Comparison of ENCODE assay signal across 1 mouse cellular context in the genomic region with DNA sequence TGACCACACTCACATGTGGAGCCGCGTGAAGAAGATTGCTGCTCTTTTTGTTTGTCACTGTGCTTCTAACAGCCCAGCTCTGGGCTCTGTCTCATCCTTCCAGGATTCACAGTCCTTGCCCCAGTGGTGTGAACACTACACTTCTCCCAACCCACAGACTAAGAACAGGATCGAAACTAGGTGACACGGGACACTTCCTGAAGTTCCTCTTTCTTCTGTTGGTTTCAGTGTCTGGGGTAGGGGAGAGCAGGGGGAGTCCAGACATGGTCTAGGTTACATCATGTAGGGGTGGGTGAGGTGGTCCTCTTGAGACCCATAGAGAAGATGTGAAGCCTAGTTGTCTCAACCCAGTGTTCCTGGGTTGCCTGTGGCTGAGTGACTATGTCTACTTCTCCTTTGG.
TF ChIP-seq lines count a peak whose summit lies in the region.

No protein-coding gene starts in this region.

TF ChIP-seq in CH12.LX, 34 proteins besides CTCF, POLR2A, EP300 and RAD21 (continued from another document):
- TF ChIP-seq JUND (conservative IDR thresholded peaks at IDR 0.05; ENCODE audit: low read depth, low read length) (no peak), ELF1 (IDR thresholded peaks at IDR 0.05; ENCODE audit: low read depth, low read length) (no peak), KAT2A (IDR thresholded peaks at IDR 0.05; ENCODE audit: insufficient replicate concordance, low read length) (no peak), MAFK (IDR thresholded peaks at IDR 0.05; ENCODE audit: insufficient replicate concordance, low read length) (no peak), CHD2 (IDR thresholded peaks at IDR 0.05; ENCODE audit: low read length) (no peak), JUN (IDR thresholded peaks at IDR 0.05; ENCODE audit: insufficient read depth, low read depth, low read length) (no peak; the same call in 1 of the 2 replicates), PAX5 (IDR thresholded peaks at IDR 0.05; ENCODE audit: low read length) (no peak), MXI1 (IDR thresholded peaks at IDR 0.05; ENCODE audit: low read depth, low read length) (no peak), IRF4 (IDR thresholded peaks at IDR 0.05; ENCODE audit: low read depth, low read length) (peak; percentile 61; the same call in 1 of the 2 replicates), SIN3A (IDR thresholded peaks at IDR 0.05; ENCODE audit: low read length) (no peak), GABPA (IDR thresholded peaks at IDR 0.05; ENCODE audit: insufficient replicate concordance, low read depth, low read length) (no peak), RCOR1 (conservative IDR thresholded peaks at IDR 0.05; ENCODE audit: low read depth, low read length) (no peak), ETS1 (conservative IDR thresholded peaks at IDR 0.05; ENCODE audit: low read depth, low read length) (peak; percentile 35; the same call in 1 of the 2 replicates), SMC3 (IDR thresholded peaks at IDR 0.05; ENCODE audit: low read depth, low read length) (no peak), BHLHE40 (IDR thresholded peaks at IDR 0.05; ENCODE audit: low read depth, low read length) (peak; percentile 73), MAX (IDR thresholded peaks at IDR 0.05; ENCODE audit: low read length) (no peak)
